Mouse (Mus musculus) liver, embryonic 11.5 days (tissue): ENCODE data around the gene Klf13. TPM values are rescaled to one million over a fixed set of nuclear protein-coding genes. Genes with fewer than 3 reads are reported as not detected.
A peak's percentile ranks its signal among the peaks of the same experiment; 100 is the strongest.

Experiments
- ATAC-seq: fragments of 200-750 bp; cut with Nextera tagmentation; replicated peaks from 2 replicates; pipeline ENCODE4 v1.8.0; 2017; ENCODE audit warnings: moderate number of reproducible peaks, mild to moderate bottlenecking, moderate TSS enrichment, moderate library complexity; ENCODE audit not compliant: low FRiP score
- DNase-seq: peaks from one replicate; pipeline ENCODE4 v3.0.0-alpha.2; 2017; ENCODE audit warnings: low spot score
- H3K27ac ChIP-seq: fragments of 300-500 bp; sonication (generic); 2 replicates; pipeline ENCODE4 v1.5.1; 2014; ENCODE audit warnings: mild to moderate bottlenecking, low read depth, low read length, control low read depth
- H3K27me3 ChIP-seq: fragments of 300-500 bp; sonication (generic); replicated peaks from 2 replicates; pipeline ENCODE4 v1.6.1; 2014; ENCODE audit warnings: low read length, mixed read lengths; ENCODE audit not compliant: control insufficient read depth, insufficient read depth
- H3K36me3 ChIP-seq: fragments of 300-500 bp; sonication (generic); 2 replicates; pipeline ENCODE4 v1.6.1; 2014; ENCODE audit warnings: mild to moderate bottlenecking, low read length, moderate library complexity, mixed read lengths; ENCODE audit not compliant: control insufficient read depth, insufficient read depth
- H3K4me1 ChIP-seq: fragments of 300-500 bp; sonication (generic); replicated peaks from 2 replicates; pipeline ENCODE4 v1.6.1; 2014; ENCODE audit warnings: low read length, mixed read lengths; ENCODE audit not compliant: control insufficient read depth, insufficient read depth
- H3K4me2 ChIP-seq: fragments of 300-500 bp; sonication (generic); 2 replicates; pipeline ENCODE4 v1.6.1; 2014; ENCODE audit warnings: mild to moderate bottlenecking, control low read depth, moderate library complexity
- H3K4me3 ChIP-seq: fragments of 300-500 bp; sonication (generic); 2 replicates; pipeline ENCODE4 v1.5.1; 2014; ENCODE audit warnings: low read depth, low read length, control low read depth
- H3K9ac ChIP-seq: fragments of 300-500 bp; sonication (generic); 2 replicates; pipeline ENCODE4 v1.6.1; 2014; ENCODE audit warnings: low read depth, low read length, control low read depth
- H3K9me3 ChIP-seq: fragments of 300-500 bp; sonication (generic); 2 replicates; pipeline ENCODE4 v1.6.1; 2016; ENCODE audit warnings: low read length, inconsistent platforms, mixed read lengths; ENCODE audit not compliant: control insufficient read depth
- WGBS: fragments of 180-500 bp; shearing (Covaris S2); extraction: QIAGEN DNeasy Blood & Tissue Kit; methylation state at CpG from one replicate; pipeline ENCODE4 v1.1.7; 2014; 5-methylcytosine and 5-hydroxymethylcytosine counted together
- polyA plus RNA-seq: library from polyadenylated mRNA; unstranded; fragments of >200 nt; fragmentation: Nextera tagmentation; extraction: Ambion mirVana; gene quantifications from 2 replicates; pipeline ENCODE4 v1.2.1, GENCODE M21; 2014

Gene Klf13
- polyA plus RNA-seq, 1 experiment from 2014 or later, result 20.0 TPM

DNA sequence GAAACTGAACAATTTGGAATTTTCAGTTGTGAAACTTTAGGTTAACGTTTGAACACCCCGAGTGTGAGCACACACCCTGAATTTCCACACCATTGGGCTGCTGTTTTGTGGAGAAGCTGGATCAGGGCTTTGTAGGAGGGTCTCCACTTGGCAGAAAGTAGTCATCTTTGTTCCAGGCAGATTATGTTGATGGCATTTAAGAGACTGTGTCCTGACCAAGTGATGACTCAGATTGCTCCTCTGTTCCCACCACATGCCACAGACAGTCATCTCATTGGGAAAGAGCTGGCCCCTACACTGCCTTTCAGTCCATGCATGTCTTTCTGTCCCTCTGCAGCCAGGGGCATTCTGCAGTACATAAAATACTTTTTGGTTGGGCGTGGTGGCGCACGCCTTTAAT is 1.6 kb upstream of the Klf13 start:
- ATAC-seq (no peak), DNase-seq (no peak)
- Histone ChIP-seq H3K4me2 (peak overlapping the region; percentile 73), H3K27ac (peak overlapping the region; percentile 88), H3K9ac (no peak overlapping the region), H3K9me3 (no peaks in the 10 kb centered on the region), H3K27me3 (no peaks in the 10 kb centered on the region), H3K4me1 (peaks cover 29% of the 10 kb centered on the region), H3K4me3 (no peak overlapping the region), H3K36me3 (no peaks in the 10 kb centered on the region)
- 68% methylated on average over 5 of the region's 5 CpGs for WGBS

- H3K4me1 ChIP-seq, result peaks cover 38% of the 10 kb centered on the region
These were observed 759 bp upstream of the Klf13 start for GRCm38 (mm10) chr7:63939397-63939951.

DNA sequence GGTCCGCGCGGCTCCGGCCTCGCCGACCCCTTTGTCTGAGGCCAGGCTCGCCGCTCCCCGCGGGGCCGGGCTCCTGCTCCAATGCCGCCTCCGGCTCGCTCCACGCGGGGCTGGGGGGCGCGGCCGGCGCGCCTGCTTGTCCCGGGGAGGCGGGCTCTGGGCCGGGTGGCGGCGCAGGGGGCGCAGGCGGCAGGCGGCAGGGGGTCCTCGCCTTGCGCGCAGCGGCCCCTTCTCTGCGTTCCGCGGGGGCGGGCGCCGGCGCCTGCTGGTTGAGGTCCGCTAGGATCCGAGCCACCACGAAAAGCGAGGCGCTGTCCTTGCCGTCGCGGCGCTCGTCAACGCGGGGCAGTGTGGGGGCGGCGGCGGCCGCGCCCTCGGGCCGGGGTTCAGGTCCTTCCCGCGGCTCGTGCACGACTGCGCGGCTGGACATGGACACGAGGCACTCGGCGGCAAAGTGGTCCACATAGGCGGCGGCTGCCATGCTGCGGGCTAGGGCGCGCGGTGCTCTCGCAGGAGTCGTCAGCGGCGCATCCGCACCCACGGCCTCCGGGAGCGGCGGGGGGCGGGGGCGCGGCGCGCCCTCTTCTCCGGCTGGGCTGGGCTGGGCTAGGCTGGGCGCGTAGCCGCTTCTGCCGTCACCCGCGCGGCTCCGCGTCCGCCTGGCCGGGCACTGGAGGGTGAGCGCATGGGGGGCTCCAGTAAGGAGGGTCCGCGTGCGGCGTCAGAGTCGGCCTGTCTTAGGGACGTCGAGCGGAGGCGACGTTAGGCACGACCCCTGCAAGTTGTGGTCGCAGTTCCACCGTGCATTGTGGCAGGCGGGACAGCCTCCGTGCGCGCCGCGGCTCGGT is 425 bp downstream of the Klf13 start:
- peak overlapping the region; percentile 93 for H3K4me3 ChIP-seq
- WGBS, result under 1% methylated on average over 102 of the region's 121 CpGs
- peaks cover 48% of the 10 kb centered on the region for H3K4me1 ChIP-seq
- peak overlapping the region; percentile 88 for H3K27ac ChIP-seq
- no peaks in the 10 kb centered on the region for H3K27me3 ChIP-seq
- H3K36me3 ChIP-seq, result no peaks in the 10 kb centered on the region
- peak overlapping the region; percentile 90 for H3K9ac ChIP-seq
- DNase-seq, result no peak
- H3K9me3 ChIP-seq, result no peaks in the 10 kb centered on the region
- peak overlapping the region; percentile 93 for H3K4me2 ChIP-seq
- peak; percentile 56 for ATAC-seq

More at GRCm38 (mm10) chr7:63939397-63939951, 759 bp upstream of the Klf13 start:
- ATAC-seq (peak; percentile 43), DNase-seq (peak; percentile 86)
- 0% methylated on average over 39 of the region's 39 CpGs for WGBS
- peak overlapping the region; percentile 93 for H3K4me3 ChIP-seq
- peak overlapping the region; percentile 88 for H3K27ac ChIP-seq
- peak overlapping the region; percentile 79 for H3K9ac ChIP-seq
- no peaks in the 10 kb centered on the region for H3K36me3 ChIP-seq
- peak overlapping the region; percentile 73 for H3K4me2 ChIP-seq
- H3K27me3 ChIP-seq, result no peaks in the 10 kb centered on the region
- no peaks in the 10 kb centered on the region for H3K9me3 ChIP-seq

- Histone ChIP-seq H3K4me2 (peak overlapping the region; percentile 93), H3K27ac (peak overlapping the region; percentile 88), H3K4me1 (peaks cover 53% of the 10 kb centered on the region), H3K36me3 (no peaks in the 10 kb centered on the region), H3K9ac (peak overlapping the region; percentile 90), H3K27me3 (no peaks in the 10 kb centered on the region), H3K9me3 (no peaks in the 10 kb centered on the region), H3K4me3 (peak overlapping the region; percentile 93)
- WGBS, result under 1% methylated on average over 68 of the region's 88 CpGs
- peak; percentile 19 for ATAC-seq
- peak; percentile 81 for DNase-seq
These were observed 1.3 kb downstream of the Klf13 start for GRCm38 (mm10) chr7:63937236-63938065.

DNA sequence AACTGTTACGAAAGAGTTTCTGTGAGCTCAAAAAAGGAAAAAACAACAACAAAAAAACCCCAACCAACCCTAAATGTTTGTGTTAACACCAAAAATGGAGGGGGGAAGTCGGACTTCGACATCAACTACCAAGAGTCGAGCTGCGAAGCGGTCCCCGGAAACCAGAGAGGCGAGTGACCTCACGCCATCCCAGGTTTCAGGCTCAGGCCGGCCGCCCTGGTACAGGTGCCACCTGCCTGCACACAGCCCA is 1.8 kb downstream of the Klf13 start:
- H3K36me3 ChIP-seq, result no peaks in the 10 kb centered on the region
- 0% methylated on average over 11 of the region's 11 CpGs for WGBS
- no peaks in the 10 kb centered on the region for H3K9me3 ChIP-seq
- H3K4me3 ChIP-seq, result peak overlapping the region; percentile 93
- no peak for DNase-seq
- H3K27ac ChIP-seq, result peak overlapping the region; percentile 88
- H3K27me3 ChIP-seq, result no peaks in the 10 kb centered on the region
- peak overlapping the region; percentile 90 for H3K9ac ChIP-seq
- no peak for ATAC-seq
- peak overlapping the region; percentile 93 for H3K4me2 ChIP-seq
- H3K4me1 ChIP-seq, result peaks cover 54% of the 10 kb centered on the region

DNA sequence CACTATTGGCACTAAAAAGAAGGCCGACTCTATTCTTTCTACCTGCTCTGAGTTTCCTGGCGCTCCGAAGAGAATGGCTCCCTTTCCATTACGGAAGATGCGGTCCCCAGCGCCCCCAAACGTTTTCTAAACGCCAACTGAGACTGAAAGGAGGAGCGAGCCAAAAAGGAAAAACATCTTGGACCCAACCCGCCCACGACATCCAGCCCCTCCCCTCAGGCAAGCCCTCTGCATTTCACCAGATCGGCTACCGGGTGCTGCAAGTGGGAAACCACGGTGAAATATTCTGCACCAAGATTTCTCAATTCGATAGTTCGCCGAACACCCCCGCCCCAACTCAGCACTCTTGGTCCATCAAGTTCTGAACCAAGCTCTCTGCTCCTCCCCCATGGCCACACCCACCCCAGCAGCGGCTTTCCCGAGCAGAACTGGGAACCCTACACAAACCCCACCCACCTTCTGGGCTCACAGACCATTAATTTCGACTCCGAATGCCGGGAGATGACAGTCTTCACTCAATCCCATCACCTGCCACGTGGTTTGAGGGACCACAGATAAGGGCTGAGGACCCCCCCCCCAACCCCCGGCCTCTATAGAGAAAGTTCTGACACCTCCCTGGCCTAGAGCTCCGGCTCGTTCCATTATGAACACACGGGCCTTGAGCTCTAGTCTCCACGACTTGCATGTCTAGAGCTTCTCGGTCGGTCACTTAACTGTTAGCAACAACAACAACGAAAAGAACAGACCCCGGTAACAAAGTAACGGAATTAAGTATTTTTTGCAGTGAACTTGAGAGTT is 2.3 kb downstream of the Klf13 start:
- under 1% methylated on average over 34 of the region's 34 CpGs for WGBS
- peaks cover 50% of the 10 kb centered on the region for H3K4me1 ChIP-seq

DNA sequence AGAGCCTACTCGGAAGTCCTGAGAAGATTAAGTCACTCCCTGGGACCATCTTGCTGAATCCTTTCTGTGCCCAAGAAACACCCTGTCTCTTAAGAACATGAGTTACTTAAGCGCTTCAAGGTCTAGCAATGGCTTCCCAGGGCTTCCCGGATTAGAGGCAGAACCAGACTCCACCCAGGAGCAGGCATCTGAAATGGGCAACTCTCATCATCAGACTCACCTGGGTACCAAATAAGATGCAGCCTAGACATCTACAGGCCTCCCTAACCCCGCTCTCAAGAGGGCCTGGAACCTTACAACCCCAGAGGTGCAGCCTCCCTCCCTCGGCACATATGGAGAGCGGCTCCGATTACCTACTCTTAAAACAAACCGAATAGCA is 2.9 kb downstream of the Klf13 start:
- Histone ChIP-seq H3K9me3 (no peaks in the 10 kb centered on the region), H3K27ac (no peak overlapping the region), H3K36me3 (no peaks in the 10 kb centered on the region), H3K9ac (peak overlapping the region; percentile 90; the same call in 1 of the 2 replicates), H3K4me2 (peak overlapping the region; percentile 93), H3K4me1 (peaks cover 44% of the 10 kb centered on the region), H3K4me3 (peak overlapping the region; percentile 93), H3K27me3 (no peaks in the 10 kb centered on the region)
- 26% methylated on average over 8 of the region's 8 CpGs for WGBS
- ATAC-seq (no peak), DNase-seq (no peak)

More for the DNA sequence above, 2.3 kb downstream of the Klf13 start:
- Histone ChIP-seq H3K4me3 (peak overlapping the region; percentile 93), H3K36me3 (no peaks in the 10 kb centered on the region), H3K27ac (peak overlapping the region; percentile 88), H3K9ac (peak overlapping the region; percentile 90), H3K9me3 (no peaks in the 10 kb centered on the region), H3K27me3 (no peaks in the 10 kb centered on the region), H3K4me2 (peak overlapping the region; percentile 93)
- peak; percentile 72 for DNase-seq
- ATAC-seq, result no peak

- WGBS, result 34% methylated on average over 1 of the region's 1 CpGs
- 0 out of 2 replicates have a peak overlapping the region, but pooled peaks have one; percentile 0 for H3K4me3 ChIP-seq
- no peaks in the 10 kb centered on the region for H3K36me3 ChIP-seq
- peak overlapping the region; percentile 44; the same call in 1 of the 2 replicates for H3K9ac ChIP-seq
- H3K9me3 ChIP-seq, result no peaks in the 10 kb centered on the region
- H3K27ac ChIP-seq, result peak overlapping the region; percentile 84
- ATAC-seq (no peak), DNase-seq (no peak)
- peak overlapping the region; percentile 53 for H3K4me2 ChIP-seq
- H3K27me3 ChIP-seq, result no peaks in the 10 kb centered on the region
- peaks cover 41% of the 10 kb centered on the region for H3K4me1 ChIP-seq
These were observed 4.2 kb downstream of the Klf13 start for GRCm38 (mm10) chr7:63934530-63934929.
